Mouse (Mus musculus): ENCODE measurements around the gene BC030867.

DNA sequence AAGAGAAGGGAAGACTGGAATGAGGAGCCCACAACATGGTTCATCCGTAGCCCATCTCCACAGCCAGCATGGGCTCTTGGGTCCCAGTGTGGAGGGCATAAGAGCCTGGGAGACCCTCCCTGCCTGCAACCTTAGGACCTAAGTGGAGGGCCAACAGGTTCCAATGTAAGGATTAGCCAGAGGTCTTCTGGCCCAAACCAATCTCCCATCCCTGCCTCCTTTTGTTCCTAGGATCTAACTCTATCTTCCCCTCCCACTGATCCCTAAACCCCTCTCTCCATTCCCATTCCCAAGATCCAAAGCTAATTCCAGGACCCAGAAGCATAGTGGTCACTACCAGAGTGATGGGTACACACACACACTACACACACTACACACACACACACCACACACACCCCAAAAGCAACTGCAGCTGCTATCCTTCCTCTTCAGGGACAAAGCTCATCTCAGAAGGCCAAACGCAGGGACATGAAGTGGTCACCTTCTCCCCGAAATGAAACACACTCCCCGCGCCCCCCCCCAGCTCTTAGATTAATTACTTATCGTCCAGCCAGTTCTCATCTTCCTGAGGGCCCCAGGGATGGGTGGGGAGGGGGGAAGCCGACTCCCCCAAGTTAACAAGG is 19.9 kb upstream of the BC030867 start:
- TF ChIP-seq CTCF (conservative IDR thresholded peaks at IDR 0.05; ENCODE audit: low read length) (no peak), POU5F1 (IDR thresholded peaks at IDR 0.05; ENCODE audit: borderline replicate concordance, low read length) (no peak), NANOG (IDR thresholded peaks at IDR 0.05; ENCODE audit: borderline replicate concordance, low read length) (no peak)
